Mouse (Mus musculus) MEL-GATA-1-ER (cell line): Measurements from ENCODE around the gene Ddhd1.

Experiments
- DNase-seq: peaks from one replicate; pipeline ENCODE4 v3.0.0-alpha.2; 2012; ENCODE audit warnings: low read depth; ENCODE audit errors: extremely low read depth

The Ddhd1 gene

DNA sequence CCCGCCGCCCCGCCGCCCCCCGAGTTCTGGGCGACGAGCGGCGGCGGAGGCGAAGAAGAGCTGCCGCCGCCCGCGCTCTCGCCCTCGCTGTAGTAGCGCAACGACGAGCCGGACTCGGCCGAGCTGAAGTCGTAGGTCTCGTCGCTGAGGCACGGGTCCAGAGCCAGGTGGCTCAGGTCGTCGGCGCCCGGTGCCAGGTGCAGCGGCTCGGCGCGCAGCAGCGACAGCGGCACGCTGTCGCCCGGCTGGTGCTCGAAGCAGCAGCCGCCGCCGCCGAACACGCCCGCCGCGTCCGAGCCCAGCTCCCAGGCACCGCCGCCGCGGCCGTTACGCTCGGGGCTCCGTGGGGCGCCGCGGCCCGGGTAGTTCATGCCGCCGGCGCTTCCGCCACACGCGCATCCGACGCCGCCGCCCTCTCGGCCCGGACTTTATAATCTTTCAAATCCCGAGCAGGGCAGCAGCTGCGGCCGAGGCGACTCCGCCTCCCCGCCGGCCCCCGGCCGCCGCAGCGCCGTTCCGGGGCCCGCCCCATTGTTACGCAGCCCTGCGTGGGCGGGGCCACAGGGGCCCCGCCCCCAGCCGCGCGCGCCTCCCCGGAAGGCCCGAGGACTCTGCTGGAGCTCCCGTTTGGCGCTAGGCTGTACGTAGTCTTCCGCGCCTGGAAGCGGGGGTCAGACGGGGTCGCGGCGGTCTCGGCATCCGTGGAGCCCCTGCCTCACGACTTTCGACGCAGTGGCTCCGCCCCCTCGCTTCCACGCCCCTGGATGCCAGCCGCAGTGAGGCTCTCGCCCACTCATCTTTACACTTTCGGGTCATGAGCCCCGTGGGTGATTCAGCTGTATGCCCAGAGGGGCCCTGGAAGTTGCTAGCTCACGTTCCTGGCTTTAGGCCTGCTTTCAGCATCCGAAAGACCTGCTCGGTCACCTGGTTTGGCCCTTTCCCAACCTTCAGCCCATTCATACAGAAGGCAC, at the start of gene Ddhd1:
TSS of gene Ddhd1 (minus strand) at position 503 of the 971 bp plus-strand sequence.
- peak; percentile 48 for DNase-seq

DNA sequence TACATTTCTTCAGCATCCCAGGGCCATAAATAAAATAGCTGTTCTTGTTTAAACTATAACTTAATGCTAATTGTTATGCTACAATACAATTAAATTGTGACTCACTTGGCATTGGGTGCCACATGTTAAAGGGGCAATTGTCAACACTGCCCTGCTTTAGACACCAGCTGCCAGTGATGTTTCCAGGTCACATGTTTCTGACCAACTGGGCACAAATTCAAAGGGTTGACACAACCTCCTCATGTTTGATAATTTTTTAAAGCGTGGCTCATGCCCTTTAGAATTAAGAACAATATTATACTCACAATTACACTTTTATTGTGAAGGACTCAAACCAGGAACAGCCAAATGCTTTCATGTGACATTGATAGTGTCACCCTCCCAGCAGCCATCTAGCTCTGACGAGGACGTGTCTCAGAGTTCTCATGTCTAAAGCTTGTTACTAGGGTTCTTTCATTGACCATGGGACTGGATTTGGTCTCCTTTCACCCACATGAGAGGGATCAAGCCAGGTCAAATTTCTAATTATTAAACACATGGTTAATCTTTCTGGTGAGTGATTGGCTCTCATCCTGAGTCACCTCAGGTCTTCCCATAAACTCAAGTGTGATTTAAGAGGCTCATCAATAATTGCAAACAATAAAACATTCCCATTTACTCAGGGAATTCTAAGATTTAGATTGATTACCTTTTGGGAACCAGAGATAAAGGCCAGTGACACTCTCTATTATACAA, 49.4 kb upstream of the Ddhd1 start:
- no peak for DNase-seq

GRCm38 (mm10) chr14:45700031-45700572, 42.2 kb upstream of the Ddhd1 start:
- no peak for DNase-seq

DNA sequence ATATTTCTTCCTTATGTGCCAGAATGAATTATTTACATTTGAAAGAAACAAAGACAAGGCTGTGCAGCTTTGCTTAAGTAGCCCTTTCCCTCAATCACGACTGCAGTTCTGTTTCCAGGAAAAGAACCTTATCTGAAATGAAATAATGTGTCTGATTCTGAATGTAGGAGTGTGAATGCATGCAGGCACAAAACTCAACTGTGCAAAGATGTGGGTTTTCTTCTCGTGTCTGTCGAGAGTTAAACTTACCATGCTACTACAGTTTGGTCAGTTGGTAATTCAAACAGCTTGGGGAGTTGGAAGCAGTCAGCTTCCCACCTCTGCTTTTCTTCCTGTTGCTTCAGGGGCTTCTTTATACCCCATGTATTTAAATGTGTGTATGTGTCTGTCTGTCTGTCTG, 40.9 kb upstream of the Ddhd1 start:
- no peak for DNase-seq

GRCm38 (mm10) chr14:45696098-45696497, 38.2 kb upstream of the Ddhd1 start:
- no peak for DNase-seq

DNA sequence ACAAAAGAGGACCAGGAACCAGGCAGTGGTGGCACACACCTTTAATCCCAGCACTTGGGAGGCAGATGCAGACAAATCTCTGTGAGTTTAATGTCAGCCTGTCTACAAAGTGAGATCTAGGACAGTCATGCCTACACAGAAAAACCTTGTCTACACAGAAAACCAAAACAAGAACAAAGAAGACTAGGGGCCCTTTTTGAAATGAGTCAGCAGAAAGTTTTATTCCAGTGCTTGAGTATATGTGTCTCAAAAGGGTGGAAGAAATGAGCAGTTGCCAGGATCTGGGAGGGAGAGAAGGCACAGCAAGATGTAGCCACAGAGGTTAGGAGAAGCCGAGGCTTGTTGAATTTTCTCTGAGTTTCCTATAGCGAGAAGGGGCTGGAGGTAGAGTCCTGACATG, 35.9 kb upstream of the Ddhd1 start:
- no peak for DNase-seq

DNA sequence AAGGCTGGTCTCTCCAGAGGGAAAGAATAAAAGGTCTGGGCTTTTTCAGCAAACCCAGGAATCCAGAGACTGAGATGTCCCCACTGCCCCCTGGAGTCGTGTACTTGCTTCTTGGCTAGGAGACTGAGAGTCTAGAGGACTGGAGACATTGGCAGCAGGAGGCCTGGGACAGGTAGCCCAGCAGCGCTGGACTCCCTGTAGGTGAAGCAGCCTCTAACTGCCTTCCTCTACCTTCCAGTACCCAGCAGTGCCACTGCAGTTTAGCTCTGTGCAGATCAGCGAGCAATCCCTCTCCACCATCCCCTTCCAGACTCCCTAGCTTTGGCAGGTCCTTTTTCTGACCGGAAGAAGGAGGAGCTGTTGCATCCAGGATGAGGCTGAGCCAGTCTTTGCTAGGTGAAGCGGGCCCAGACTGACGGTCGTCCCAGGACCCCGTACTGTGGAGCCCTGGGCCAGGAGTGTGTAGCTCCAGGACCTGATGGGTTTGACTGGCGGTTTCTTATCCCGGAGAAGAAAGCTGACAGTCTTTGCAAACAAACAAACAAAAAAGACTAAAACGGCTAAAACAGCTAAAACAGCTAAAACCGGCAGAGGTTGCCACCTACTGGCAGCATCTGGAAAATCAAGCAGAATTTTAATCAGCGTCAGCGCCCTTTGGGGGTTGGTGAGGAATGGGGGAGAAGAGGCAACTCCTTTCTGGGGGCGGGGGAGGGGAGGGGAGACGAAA, 32.7 kb upstream of the Ddhd1 start:
- peak; percentile 30 for DNase-seq

GRCm38 (mm10) chr14:45685313-45685712, 27.4 kb upstream of the Ddhd1 start:
- DNase-seq: no peak

- DNase-seq: no peak
Observed at GRCm38 (mm10) chr14:45676722-45677121, 18.8 kb upstream of the Ddhd1 start.

DNA sequence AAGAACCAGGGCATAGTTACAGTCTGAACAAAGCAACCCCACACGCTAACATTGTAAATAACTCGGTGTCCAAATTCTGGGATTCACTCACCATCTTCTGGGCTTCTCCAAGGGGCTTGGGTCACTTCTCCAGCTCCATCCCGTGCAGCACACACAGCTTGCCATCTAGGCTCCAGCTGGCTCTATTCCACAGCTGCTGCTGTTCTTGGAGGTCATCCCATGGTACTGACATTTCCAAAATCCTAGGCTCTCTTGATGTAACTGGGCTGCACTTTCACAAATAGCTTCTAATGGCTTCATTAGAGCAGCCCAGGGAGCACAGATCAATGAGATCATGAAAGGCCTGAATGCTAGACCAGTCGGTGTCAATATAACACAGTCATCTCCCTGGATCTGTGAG, 10.4 kb upstream of the Ddhd1 start:
- no peak for DNase-seq

- DNase-seq: no peak
Observed at GRCm38 (mm10) chr14:45667231-45667630, 9.3 kb upstream of the Ddhd1 start.

GRCm38 (mm10) chr14:45661575-45661974, 3.6 kb upstream of the Ddhd1 start:
- DNase-seq: no peak

GRCm38 (mm10) chr14:45660315-45660714, 2.4 kb upstream of the Ddhd1 start:
- DNase-seq: no peak

DNA sequence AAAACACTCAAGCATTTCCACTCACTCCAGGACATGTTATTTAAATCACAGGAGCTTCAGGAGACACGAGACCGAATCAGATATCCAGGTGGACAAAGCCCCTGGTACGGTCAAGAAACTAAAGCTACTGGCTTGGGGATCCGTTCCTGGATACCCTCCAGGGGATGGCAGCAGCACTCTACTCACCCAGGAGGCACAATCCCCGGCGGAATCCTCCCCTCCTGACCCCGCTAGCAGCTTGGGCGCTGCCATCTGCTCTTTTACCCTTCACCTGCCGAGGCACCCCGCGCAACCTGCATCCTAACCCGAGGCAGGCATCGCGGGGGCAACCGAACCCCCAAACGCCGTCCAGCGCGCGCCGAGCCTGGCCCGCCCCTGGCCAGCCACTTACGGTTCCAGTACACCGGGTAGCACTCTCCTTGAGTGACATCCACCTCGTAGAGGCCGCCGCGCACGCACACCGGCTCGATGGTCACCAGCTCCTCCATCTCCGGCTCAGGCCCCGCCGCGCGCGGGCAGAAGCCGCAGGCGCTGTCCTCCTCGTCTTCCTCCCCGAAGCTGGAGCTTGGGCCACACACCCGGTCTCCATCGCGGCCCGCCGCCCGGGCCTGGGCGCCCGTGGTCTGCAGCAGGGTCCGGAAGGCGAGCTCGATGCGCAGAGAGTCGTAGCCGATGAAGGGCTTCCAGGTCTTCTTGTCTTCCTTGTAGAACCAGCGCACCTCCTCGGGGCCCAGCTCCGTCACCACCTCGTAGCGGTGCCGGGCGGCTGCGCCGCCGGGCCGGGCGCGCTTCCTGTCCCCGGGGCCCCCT, 907 bp downstream of the Ddhd1 start:
- no peak for DNase-seq

GRCm38 (mm10) chr14:45654876-45655416, 3.0 kb downstream of the Ddhd1 start:
- DNase-seq: no peak

DNA sequence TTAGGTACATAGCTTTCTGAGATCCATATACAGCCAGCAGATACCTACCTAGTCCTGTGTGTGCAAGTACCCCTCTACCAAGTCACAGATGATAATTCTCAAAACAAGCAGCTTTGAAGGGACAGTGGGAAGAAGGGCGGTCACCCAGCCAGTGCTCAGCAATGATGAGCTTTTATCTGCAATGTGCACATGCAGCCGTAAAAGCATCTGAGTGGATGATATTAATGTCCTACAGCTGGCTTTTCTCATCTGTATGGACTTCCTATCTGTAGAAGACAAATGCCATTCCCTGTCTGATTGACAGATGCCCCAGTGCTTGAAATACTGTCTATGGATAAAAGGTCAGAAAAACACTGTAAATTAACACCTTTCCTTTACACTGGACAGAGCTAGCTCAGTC, 4.2 kb downstream of the Ddhd1 start:
- peak; percentile 52 for DNase-seq

DNA sequence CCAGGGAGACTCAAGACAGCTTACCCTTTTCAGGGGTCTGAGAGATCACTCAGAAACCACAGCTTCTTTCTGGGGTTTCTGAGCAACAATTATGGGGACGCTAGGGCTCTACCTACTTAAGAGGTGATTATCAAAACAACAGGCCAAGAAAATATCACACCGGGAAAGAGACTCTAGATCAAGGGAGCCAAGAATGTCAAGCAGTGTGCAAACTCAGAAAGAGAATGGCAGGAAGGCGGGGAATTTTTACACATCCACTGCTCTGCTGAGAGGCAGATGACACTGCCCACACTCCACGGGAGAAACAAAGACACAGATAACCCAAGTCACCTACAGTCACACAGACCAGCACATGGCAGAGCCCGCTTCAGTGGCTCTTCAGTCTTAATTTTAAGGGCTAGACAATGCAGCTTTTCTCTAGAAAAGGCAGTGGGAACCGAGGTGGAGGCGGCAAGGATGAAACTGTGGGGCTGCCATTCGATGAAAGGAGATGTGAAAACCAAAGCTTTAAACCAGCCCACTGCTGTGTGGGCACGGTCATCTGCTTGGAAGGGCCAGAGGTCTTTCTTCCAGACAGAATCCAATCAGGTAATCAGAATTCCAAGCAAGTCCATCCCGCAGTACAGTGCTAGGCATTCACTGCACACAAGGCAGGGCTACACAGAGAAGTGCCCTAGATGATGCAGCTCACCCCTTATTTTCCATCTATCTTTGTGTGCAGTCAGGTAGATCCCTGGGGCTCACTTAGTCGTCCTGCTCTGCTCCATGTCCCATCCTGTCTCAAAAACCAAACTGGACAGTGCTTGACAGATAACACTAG, 8.7 kb downstream of the Ddhd1 start:
- no peak for DNase-seq

GRCm38 (mm10) chr14:45648144-45648543, 9.8 kb downstream of the Ddhd1 start:
- no peak for DNase-seq

DNA sequence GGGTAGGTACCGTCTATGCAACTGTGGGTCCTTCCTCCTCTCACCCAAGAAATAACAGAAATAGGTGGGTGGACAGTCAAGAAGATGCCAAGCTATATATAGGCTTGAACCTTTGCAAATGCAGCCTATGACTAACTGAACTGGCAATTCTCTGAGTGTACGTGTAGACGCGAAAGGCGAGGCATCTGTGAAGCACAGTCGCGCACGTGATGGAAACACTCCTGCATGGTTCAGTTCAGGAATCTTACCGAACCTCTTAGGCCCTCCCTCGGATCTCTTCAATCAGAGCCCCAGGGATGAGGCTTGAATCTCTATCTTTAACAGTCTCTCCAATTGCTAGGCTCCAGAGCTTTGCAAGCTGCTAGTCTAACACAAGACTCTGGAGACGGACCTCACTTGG, 10.3 kb downstream of the Ddhd1 start:
- no peak for DNase-seq
